Mouse (Mus musculus): ENCODE results near the gene Ube2q1.

Ube2q1 gene

DNA sequence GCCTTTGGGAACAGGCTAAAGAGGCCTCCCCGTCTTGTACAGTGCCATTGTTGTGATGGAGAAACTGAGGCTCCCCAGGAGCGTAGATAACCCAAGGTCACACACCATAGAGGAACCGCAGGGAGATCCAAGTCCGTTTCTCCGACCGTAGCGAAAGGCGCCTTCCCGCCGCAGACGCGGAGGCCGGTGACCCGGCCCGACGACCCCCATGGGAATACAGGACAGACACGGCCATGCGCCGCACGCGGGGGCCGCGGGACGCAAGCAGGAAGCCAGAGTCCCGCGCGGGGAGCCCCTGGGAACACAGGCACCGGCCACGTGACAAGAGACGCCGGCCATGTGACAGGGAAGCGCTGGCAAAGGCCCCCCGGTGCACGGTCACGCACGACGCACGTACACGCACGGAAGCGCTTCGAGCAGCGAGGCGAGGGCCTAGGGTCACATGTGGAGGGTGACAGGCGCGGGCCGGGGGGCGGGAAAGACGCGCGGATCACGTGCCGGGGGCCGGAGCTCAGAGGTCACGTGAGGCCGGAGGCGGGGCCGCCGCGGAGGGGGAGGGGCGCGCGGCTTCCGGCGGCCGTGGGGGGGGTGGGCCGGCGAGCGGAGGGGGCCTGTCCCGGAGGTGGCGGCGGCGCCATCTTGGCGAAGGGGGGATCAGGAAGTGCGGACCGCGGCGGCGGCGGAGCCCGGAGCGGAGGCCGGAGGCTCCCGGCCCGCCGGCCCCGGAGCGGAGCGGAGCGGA lies at the start of gene Ube2q1:
Gene Ube2q1, plus strand, starts transcription at position 649 of the 742 bp plus-strand sequence.
- peak; percentile 97 for DNase-seq

DNA sequence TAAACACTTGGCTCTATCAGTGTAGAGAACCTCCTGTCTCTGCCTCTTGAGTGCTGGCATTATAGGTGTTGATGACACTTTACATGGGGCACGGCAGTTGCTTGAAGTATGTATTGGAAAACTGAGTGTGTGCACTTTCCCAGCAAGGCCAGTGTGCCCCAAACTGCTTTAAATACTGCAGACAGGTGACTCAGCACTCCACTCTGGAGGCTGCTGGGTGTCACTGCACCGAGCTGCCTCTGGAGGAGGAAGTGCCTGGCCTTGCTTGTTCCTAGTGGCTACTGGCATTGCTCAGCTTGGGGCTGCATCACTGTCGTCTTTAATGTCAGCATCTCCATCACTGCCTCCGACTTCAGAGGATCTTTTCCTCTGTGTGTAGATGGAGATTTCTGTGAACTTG lies 46.4 kb upstream of the Ube2q1 start:
- DNase-seq = peak; percentile 70

DNA sequence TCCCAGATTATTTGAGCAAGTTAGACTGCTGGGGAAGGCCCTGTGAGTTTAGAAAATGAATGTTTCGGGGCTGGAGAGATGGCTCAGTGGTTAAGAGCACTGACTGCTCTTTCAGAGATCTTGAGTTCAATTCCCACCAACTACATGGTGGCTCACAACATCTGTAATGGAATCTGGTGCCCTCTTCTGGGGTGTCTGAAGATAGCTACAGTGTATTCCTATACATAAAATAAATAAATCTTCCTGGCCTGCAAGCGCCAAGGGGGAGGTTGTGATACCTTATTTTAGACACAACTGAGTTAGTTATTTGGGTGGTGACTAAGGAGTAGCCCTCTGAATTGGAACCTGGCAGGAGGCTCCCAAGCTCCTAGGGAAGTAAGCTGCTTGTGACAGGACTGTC lies 44.6 kb upstream of the Ube2q1 start:
- DNase-seq = no peak

DNA sequence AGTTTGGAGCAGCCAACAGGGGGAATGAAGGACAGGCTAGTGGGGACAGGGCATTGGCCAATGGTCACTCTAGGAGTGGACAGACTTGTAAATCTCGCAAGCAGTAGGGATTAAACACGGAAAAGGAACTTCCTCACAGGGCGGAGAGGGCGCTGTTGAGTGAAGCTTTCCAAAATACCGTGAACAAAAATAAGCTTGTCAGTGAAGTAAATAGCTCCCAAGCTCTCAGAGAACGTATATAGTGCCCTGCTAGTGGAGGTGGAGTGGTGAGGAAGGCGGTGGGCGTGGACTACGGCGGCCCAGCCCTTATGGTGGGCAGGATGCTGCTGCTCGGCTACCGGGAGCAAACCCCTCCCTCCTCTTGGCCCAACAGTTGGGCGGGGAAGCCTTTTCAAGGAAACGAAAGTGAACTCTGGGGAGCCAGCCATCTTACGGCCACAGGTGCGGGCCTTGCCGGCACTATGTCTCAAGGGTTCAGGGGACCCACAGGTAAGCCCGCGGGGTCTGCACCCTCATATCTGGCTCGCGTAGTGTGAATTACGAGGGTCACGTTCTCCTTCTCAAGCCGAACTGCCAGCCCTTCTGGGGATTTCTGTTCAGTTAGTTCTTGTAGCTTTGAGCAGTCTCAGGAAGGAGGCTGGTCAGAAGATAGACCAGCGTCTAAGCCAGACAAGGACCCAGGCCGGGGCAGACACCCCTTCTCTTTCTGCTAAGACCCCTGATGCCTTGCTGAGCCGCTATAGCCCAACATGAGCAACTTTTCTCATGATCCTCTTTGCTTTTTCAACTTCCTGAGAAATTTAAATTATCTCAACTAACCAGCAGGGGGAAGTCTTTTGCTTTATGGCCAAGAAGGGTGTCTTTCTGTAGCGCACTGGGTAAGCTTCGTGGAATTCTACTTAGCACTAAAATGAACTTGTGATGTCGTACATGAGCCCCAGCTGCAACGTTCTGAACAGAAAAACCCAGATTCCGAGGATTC lies 42.8 kb upstream of the Ube2q1 start:
- peak; percentile 95 for DNase-seq

DNA sequence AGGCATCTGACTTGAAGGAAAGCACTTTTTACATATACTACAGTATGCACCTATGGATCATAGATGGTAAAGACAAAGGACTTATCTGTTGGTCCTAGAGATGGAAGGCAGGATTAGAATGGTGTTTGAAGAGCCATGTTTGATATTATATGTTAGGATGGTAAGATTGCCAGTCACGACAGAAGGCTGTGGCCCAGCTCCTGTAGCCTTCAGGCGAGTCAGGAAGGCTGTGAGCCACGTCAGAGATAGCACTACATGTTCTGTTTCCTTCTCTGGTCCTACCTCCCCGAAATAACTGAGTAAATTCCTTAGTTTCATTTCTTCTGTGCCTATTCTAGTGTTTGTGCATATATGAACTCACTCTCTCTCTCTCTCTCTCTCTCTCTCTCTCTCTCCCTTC lies 41.3 kb upstream of the Ube2q1 start:
- no peak for DNase-seq

DNA sequence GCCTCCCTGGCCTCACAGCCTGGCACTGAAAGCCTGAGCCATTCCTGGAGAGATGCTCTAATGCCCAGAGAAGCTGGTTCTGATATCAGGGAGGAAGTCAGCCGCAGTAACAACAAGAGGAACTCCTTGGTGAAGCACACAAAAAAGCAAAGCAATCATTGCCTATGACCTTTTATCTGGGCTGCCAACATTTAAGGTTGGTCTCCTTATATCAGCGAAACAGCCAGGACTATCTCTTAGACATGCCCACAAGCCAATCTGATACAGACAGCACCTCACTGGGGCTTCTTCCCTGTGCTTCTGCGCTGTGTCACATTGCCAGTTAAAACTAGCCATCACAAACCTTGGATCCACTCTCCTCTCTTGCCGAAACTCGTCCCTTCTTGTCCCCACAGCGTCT lies 34.9 kb upstream of the Ube2q1 start:
- DNase-seq = no peak

DNA sequence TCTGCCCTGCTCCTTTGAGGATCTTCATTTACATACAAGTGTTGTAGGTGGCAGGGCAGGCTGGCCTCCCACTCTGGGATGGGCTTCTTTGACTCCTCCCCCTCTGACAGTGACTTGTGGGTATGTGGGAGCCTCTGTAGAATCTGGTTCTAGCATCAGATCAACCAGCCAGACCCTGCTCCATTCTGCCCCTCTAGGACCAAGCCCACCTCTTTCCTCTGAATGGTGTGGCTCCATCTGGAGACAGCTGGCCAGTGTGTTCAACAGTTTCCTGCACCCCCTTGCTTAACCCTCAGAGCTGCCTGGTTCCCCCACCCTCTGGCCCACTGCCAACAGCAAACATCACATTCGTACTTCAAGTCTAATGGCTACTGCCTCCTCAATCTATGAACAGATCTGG lies 21.1 kb upstream of the Ube2q1 start:
- DNase-seq = no peak

DNA sequence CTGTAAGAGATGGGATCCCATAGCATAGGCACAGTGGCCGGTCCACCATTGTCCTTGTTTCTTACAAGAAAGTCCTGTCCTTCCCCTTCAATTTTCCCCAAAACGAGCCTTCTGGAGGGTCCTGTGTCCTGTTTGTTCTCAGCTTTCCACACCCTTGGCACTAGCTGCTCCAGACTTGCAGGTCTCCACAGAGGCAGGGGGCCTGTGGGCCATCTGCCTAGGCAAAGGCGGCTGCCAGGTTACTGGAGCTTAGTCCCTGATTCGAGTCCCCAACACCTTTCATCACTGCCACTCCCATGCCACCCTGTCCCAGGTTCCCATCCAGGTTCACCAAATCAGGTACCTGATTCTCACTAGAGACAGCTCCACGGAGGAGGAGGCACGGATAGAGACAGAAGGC lies 18.1 kb upstream of the Ube2q1 start:
- DNase-seq = no peak

DNA sequence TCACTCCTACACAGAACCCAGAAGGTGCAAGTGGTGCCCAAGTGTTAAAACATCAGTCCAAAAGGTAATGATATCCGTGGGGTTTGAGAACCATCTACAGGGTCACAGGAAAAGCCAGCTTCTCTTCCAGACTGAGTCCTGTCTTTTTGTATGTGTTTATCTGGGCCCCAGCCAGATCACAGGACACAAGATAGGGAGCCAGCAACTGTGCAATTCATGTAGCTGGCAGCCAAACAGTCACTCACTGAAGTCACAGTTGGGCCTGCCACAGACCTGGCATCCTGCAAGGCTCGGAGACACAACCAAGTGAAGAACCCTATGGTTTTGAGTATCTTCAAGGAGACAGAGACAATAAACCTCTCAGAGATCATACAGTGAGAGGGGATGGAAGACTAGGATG lies 15.6 kb upstream of the Ube2q1 start:
- DNase-seq = no peak

DNA sequence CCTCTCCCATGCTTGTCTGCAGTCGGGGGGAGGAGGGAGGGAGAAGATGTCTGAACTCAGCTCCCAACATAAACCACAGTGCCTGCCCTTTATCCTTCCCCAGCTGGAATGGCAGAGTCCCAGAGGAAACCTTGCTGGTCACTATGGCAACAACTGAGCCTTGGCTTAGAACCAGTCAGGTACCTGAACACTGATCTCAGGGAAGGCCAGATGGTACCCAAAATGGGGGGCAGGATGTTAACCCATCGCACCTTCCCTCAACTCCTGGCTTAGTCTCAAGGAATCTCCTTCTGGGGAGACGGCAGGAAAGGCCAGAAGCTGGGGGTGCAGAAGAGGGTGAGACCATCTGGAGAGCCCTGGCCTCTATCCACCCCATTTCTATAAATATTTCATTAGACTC lies 13.6 kb upstream of the Ube2q1 start:
- no peak for DNase-seq

DNA sequence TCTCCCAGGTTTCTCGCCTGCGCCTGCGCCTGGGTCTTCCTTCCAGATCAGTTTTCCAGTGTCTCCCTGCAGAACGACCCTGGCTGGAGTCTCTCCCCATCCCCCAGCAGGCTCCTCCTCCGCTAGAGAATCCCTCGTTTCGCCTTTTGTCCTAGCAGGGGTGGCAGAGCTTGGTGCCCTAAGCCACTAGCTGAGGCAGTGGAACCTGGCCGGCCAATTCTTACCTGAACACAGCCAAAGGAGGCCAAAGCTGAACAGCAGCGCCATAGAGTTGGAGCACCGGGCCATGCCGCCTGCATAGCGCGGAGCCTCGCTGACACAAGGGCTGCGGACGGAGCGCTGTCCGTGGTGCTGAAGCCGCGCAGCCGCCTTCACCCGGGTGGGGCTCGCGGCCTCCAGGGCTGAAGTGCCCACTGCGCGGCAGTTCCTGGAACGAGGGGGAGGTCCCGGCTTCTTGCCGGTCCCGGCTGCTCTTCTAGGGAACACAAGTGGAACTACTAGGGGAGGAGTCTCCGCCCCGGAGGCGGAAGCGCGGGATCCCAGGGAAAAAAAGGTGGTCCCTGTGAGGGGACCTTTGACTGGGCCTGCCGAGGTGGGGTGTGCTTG lies 9.2 kb upstream of the Ube2q1 start, which contains the start of gene Chrnb2:
Gene Chrnb2, minus strand, starts transcription at position 514 of the 606 bp plus-strand sequence.
- peak; percentile 84 for DNase-seq

DNA sequence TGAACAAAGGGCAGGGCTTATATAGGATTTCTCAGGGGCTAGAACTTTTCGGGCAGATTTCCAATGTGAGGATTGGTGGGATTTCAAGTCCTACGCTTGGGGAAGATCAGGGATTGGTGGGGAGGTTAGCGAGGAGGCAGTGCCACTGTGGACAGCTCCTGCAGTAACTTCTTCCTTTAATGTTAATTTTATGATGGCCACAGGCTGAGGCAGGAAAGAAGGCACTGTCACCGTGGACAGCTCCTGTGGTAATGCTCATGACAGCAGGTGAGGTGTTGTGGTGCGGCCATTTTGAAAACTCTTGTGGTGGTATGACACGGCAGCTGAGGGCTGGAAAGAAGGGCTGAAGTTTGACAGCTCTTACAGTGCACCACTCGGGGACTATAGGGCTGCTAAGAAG lies 3.8 kb upstream of the Ube2q1 start:
- DNase-seq = no peak

DNA sequence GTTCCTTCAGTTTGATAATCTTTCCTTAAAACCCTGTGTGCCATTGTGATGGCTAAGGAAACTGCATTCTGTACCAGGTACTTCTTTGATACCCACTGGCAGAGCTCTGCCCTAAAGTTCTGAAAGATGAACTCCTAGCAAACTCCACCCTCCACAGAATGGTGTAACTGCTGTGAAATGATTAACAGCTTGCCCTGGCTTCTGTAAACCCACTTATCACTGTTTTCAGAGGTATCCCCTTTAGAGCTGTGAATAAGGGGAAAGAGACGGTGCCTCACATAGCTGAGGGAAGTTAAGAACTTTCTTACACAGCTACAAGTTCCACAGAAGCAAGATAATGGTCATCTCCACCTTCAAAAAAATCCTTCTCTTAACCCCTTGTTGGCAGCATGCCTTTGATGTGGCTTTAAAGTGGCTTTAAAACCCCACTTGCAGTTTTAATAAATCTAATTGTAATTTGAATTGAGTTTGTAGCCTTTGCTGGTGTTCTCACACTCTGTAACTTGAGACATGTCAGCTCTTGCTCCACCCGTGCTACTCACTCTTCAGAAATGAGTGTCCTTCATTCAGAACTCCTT lies 2.9 kb upstream of the Ube2q1 start:
- DNase-seq = no peak

DNA sequence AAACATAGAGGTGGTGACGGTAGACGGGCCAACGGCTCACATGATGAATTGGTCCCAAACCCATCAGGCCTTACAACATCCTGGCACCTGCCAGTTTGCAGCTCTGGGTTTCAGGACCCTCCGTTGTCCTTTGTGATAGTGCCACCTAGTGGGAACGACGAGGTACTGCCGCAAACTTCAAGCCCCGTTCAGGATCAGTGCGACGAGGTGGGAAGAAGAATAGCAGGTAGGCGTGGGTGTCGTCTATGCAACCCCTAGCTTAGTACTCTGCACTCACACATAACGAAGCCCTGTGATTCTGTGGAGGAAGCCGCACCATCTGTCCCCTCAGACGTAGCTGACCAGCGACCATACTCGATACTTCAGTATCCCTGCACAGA lies 838 bp upstream of the Ube2q1 start:
- DNase-seq = peak; percentile 90

DNA sequence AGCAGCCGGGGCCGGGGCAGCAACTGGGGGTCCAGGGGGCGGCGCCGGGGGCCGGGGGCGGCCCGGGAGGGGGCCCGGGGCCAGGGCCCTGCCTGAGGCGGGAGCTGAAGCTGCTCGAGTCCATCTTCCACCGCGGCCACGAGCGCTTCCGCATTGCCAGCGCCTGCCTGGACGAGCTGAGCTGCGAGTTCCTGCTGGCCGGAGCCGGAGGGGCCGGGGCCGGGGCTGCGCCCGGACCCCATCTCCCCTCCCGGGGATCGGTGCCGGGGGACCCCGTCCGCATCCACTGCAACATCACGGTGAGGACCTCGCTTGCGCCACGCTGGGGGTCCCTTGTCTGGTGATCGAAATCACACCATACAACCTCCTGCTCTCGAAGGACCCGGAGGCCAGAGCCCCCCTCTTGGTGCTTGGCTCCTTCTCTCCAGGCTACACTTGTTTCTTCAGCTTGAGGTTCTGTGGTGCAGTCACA lies 360 bp downstream of the Ube2q1 start:
- DNase-seq = no peak

DNA sequence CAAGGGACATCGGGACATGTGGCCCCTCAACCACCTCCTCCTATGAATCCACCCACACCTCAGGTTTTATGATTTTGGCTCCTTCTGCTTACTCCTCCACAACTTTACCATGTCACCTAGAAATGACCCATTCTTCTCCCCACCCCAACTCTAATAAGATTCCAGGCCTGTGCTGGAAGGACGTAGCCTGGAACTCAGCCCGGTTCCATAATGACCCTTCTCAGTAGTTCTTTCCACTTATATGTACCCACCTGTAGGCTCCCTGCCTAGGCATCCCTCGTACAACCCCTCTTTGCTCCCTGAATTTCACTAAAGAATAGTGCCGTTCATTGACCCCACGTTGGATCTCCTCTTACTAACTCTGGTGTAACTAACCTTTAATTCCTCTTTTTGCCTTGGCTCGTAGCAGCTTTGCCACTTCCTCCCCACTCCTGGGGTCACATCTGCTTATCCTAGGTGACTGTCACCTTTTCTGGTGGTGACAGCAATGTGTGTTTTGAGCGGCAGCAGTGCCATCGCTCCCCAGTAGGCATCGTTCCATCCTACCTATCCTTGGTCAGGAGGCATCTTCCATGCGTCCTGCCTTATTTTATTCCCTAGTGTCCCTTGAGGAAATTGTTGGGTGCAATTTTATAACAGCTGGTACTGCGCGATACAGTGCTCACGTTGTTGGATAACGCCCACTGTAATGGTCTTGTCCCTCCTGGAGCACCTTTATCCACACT lies 982 bp downstream of the Ube2q1 start:
- DNase-seq = peak; percentile 41

DNA sequence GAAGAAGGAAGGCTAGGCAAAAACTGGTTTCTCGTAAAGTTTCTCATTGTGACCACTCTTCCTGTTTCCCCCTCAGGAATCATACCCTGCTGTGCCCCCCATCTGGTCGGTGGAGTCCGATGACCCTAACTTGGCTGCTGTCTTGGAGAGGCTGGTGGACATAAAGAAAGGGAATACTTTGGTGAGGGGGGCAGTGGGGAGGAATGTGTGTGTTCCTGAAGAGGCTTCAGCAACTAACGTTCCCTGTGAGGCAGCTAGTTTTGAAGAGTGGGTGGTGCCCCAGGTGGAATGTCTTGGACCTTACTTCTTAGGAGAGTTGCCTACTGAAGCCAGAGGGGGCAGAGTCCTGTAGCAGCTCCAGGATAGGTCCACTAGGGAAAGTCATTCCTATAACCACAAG lies 2.6 kb downstream of the Ube2q1 start:
- no peak for DNase-seq

DNA sequence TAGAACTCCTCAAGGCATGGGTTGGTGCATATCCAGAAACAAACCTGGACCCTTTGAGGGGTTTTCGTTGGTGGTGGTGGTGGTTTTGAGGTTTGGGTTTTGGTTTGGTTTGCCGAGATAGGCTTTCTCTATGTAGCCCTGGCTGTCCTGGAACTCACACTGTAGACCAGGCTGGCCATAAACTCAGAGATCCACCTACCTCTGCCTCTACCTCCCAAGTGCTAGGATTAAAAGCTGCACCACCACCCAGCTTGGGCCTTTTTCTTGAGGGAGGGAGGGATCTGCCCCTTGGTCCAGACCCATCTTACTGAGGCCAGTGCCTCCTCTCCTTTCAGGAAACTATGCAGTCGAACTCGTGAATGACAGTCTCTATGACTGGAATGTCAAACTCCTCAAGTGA lies 6.7 kb downstream of the Ube2q1 start:
- DNase-seq = no peak

DNA sequence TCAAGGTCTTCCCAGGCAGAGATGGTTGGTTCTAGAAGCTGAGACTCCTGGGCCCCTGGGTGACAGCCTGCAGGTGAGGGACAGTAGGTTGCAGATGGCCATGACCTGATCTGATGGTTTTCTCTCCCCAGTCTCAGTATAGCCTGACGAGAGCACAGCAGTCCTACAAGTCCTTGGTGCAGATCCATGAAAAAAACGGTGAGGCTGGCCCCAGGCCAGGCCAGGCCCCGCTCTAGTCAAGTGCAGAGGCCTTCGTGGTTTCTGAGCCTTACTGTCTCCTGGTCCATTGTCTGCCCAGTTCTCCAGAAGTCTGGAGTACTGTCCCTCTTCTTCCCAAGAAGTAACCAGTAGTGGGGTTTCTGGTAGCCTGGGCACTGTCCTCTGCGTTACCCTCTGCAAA lies 8.2 kb downstream of the Ube2q1 start:
- no peak for DNase-seq

DNA sequence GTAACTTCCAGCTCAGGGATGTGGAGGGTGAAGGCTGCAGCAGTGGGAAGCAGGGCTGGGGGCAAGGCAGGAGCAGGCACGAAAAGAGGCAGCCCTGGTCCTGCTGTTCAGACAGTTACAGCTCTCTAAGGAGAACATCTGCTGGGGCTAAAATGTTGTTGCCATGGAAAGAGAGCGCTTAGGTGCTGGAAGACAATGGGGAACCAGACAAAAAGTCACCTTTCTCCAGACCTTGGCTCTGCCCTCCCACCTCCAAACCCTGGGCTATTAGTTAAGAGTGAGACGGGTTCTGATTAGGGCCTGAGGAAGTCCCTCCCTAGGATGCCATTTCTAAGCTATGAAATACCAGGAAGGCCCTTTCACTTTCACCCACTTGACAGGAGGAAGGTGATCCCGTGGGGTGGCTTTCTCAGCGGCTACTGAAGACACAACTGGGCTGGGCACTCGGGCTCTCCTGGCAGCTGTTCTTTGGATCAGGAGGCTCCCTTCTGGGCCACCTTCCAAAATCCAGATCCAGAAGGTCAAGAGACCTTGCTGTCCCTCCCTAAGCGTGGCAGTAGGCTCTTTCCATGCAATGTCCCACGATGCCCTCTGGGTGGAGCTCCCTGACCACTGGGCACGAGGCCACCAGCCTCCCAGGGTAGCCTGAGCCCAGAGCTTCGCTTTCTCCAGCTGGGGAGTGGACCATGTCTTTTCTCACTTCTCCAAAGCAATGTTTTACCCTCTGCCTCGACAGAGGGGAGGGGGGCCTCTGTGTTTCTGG lies 11.8 kb downstream of the Ube2q1 start:
- DNase-seq = no peak

DNA sequence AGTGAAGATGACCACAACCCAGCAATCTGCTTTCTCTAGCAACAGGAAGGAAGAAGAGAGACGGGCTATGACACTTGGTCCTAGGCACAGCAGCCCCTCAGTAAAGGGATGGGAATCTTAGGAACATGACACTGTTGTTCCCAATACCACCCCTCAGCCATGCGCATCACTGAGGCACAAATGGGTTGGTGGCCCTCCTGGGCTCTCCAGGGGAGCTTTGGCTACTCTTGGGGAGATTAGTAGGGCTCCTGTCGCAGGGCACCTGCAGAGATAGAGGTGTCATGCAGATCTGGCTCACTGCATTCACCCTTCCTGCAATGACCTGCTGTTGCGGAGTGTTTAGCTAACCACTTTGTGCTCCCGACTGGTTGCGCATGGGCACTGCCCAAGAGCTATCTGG lies 12.9 kb downstream of the Ube2q1 start:
- no peak for DNase-seq
